ENCODE assay signal across 12 mouse cellular contexts in the genomic region with DNA sequence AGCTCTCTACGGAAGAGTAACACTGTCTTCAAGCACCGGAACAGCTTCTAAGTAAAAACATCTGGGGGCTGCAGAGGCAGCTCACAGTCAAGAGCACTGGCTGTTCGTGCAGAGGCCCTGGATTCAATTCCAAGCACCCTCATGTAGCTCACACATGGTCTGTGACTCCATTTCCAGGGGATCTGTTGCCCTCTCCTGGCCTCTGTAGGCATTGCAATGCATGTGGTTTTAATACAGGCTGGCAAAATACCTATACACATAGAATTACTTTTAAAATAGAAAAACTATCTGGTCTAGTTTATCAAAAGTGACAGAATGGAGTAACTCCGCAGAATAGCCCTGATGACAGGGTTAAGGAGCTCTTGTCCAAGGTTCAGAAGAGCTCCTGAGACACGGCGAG. TPM values are rescaled to one million over a fixed set of nuclear protein-coding genes. Genes with fewer than 3 reads are reported as not detected.
DNase-seq lines count a peak whose midpoint lies in the region; ATAC-seq and TF ChIP-seq lines count a peak whose summit lies in the region.
"Had no signal": no experiment of that assay in that cellular context is flagged by ENCODE, and none has a peak within 500 bp of the region (broad histone marks: within the 10 kb centered on the region; RNA-seq: fewer than 3 reads in every experiment).

No protein-coding gene starts in this region.

- TF ChIP-seq EP300 in liver, postnatal 0 days (IDR thresholded peaks at IDR 0.05; ENCODE audit: low read depth), result no peak
- TF ChIP-seq EP300 in MEL (IDR thresholded peaks at IDR 0.05; ENCODE audit: low read depth in 1 of 2, low read length in 2 of 2), result no peak

- no peak overlapping the region for H3K9ac ChIP-seq in liver, postnatal 0 days (replicated peaks)
- H3K9ac ChIP-seq in liver, embryonic 12.5 days, result no peak overlapping the region
- no peak overlapping the region for H3K9ac ChIP-seq in MEL (ENCODE audit: control insufficient read depth, low read depth, low read length, poor library complexity, severe bottlenecking)
- H3K9ac ChIP-seq: hindbrain, embryonic 15.5 days; neural tube, embryonic 12.5 days had no signal

- ATAC-seq in liver, postnatal 0 days, result no peak
- ATAC-seq in liver, embryonic 12.5 days, result no peak
- peak; percentile 60; the same call in 1 of the 2 replicates for ATAC-seq in megakaryocyte, adult 5-6 weeks (ENCODE audit: poor library complexity, severe bottlenecking)

- DNase-seq in cerebellum, adult 2 months, result no peak
- no peak for DNase-seq in cerebellum, adult 8-10 months
- DNase-seq in liver, postnatal 0 days, result peak; percentile 34
- DNase-seq in MEL (ENCODE audit: low read depth, low spot score), result peak; percentile 70
- DNase-seq in c-Kit-positive CD71-positive TER-119-positive erythroid progenitor cells, embryonic 14.5 days (ENCODE audit: low spot score), result no peak
- no peak for DNase-seq in retina, postnatal 1 day
- DNase-seq: gastrocnemius, postnatal 14 days; layer of hippocampus, adult 9-11 months had no signal

- no peaks in the 10 kb centered on the region for H3K4me1 ChIP-seq in cerebellum, adult 2 months (ENCODE audit: control insufficient read depth, insufficient read depth, low read length)
- no peaks in the 10 kb centered on the region for H3K4me1 ChIP-seq in liver, postnatal 0 days (ENCODE audit: insufficient read depth)
- H3K4me1 ChIP-seq in liver, embryonic 12.5 days, result no peaks in the 10 kb centered on the region
- no peaks in the 10 kb centered on the region for H3K4me1 ChIP-seq in MEL (ENCODE audit: control insufficient read depth in 1 of 2, insufficient read depth in 2 of 2, low read length in 2 of 2)
- H3K4me1 ChIP-seq: hindbrain, embryonic 15.5 days; neural tube, embryonic 12.5 days had no signal

- H3K9me3 ChIP-seq in liver, postnatal 0 days (ENCODE audit: low read length), result no peaks in the 10 kb centered on the region
- H3K9me3 ChIP-seq in liver, embryonic 12.5 days (replicated peaks), result no peaks in the 10 kb centered on the region
- H3K9me3 ChIP-seq in MEL (replicated peaks; ENCODE audit: insufficient read depth, low read length), result no peaks in the 10 kb centered on the region
- H3K9me3 ChIP-seq: hindbrain, embryonic 15.5 days; neural tube, embryonic 12.5 days had no signal

- 94% methylated on average over 6 of the region's 6 CpGs for WGBS in cerebellum, adult 2 months
- WGBS in liver, postnatal 0 days (ENCODE audit: insufficient replicate concordance), result 91% methylated on average over 6 of the region's 6 CpGs
- 86% methylated on average over 6 of the region's 6 CpGs for WGBS in liver, embryonic 12.5 days (ENCODE audit: insufficient replicate concordance)

- peak; percentile 32; the same call in 1 of the 2 replicates for TF ChIP-seq CTCF in cerebellum, adult 2 months (IDR thresholded peaks at IDR 0.05; ENCODE audit: borderline replicate concordance, insufficient read depth, low read depth, low read length)
- TF ChIP-seq CTCF in liver, postnatal 0 days (IDR thresholded peaks at IDR 0.05; ENCODE audit: low read depth), result peak; percentile 64
- peak; percentile 66 to 83 (median 82) for TF ChIP-seq CTCF in MEL (IDR thresholded peaks at IDR 0.05 in 2 of 3, conservative IDR thresholded peaks at IDR 0.05 in 1 of 3; ENCODE audit: control insufficient read depth in 1 of 3, insufficient read depth in 1 of 3, low read depth in 2 of 3, low read length in 3 of 3, poor library complexity in 1 of 3, severe bottlenecking in 1 of 3)

- TF ChIP-seq RAD21 in MEL (IDR thresholded peaks at IDR 0.05; ENCODE audit: low read depth, low read length), result peak; percentile 79

- H3K4me2 ChIP-seq in liver, postnatal 0 days (ENCODE audit: low read depth, low read length), result no peak overlapping the region
- H3K4me2 ChIP-seq in liver, embryonic 12.5 days, result no peak overlapping the region
- H3K4me2 ChIP-seq: hindbrain, embryonic 15.5 days; neural tube, embryonic 12.5 days had no signal

- H3K27me3 ChIP-seq in cerebellum, adult 2 months (ENCODE audit: control insufficient read depth, insufficient read depth, low read length), result no peaks in the 10 kb centered on the region
- H3K27me3 ChIP-seq in liver, postnatal 0 days (ENCODE audit: insufficient read depth, low read length), result no peaks in the 10 kb centered on the region
- no peaks in the 10 kb centered on the region for H3K27me3 ChIP-seq in liver, embryonic 12.5 days (replicated peaks)
- no peaks in the 10 kb centered on the region for H3K27me3 ChIP-seq in MEL (ENCODE audit: control insufficient read depth in 1 of 2, insufficient read depth in 2 of 2, low read length in 2 of 2)
- H3K27me3 ChIP-seq: hindbrain, embryonic 15.5 days; neural tube, embryonic 12.5 days had no signal

- H3K36me3 ChIP-seq in liver, postnatal 0 days (replicated peaks; ENCODE audit: insufficient read depth, low read length), result peaks cover 26% of the 10 kb centered on the region
- H3K36me3 ChIP-seq in liver, embryonic 12.5 days, result peaks cover 81% of the 10 kb centered on the region
- 0 out of 4 replicates have a peak, but pooled peaks cover 0 to 2% of the 10 kb centered on the region in 2 experiments for H3K36me3 ChIP-seq in MEL (ENCODE audit: control insufficient read depth in 1 of 2, insufficient read depth in 2 of 2, low read length in 2 of 2)

- no peaks in the 10 kb centered on the region for H3K79me2 ChIP-seq in MEL (ENCODE audit: control insufficient read depth, insufficient read depth, low read length, poor library complexity)

- H3K4me3 ChIP-seq in cerebellum, adult 2 months (replicated peaks; ENCODE audit: insufficient read depth, low read depth, low read length), result no peak overlapping the region
- no peak overlapping the region for H3K4me3 ChIP-seq in liver, postnatal 0 days (ENCODE audit: low read depth, low read length)
- H3K4me3 ChIP-seq in liver, embryonic 12.5 days, result no peak overlapping the region
- no peak overlapping the region for H3K4me3 ChIP-seq in MEL (ENCODE audit: control insufficient read depth in 1 of 2, insufficient read depth in 1 of 2, low read depth in 2 of 2, low read length in 2 of 2)
- H3K4me3 ChIP-seq: hindbrain, embryonic 15.5 days; neural tube, embryonic 12.5 days had no signal

- no peak overlapping the region for H3K27ac ChIP-seq in cerebellum, adult 2 months (ENCODE audit: insufficient read depth, low read length)
- H3K27ac ChIP-seq in liver, postnatal 0 days (ENCODE audit: low read depth), result no peak overlapping the region
- no peak overlapping the region for H3K27ac ChIP-seq in liver, embryonic 12.5 days
- no peak overlapping the region for H3K27ac ChIP-seq in MEL (ENCODE audit: control insufficient read depth, low read depth, low read length)
- H3K27ac ChIP-seq: hindbrain, embryonic 15.5 days; neural tube, embryonic 12.5 days had no signal

- no peak for TF ChIP-seq POLR2A in cerebellum, adult 2 months (IDR thresholded peaks at IDR 0.05; ENCODE audit: borderline replicate concordance, insufficient read depth, low read length)
- TF ChIP-seq POLR2A in MEL (IDR thresholded peaks at IDR 0.05; ENCODE audit: control insufficient read depth in 1 of 2, insufficient read depth in 1 of 2, low read depth in 1 of 2, low read length in 2 of 2, poor library complexity in 1 of 2), result no peak

TF ChIP-seq in MEL, 35 proteins besides CTCF, POLR2A, EP300 and RAD21:
- no peak for TF ChIP-seq TCF12 (IDR thresholded peaks at IDR 0.05; ENCODE audit: low read depth, low read length)
- TF ChIP-seq CHD2 (IDR thresholded peaks at IDR 0.05; ENCODE audit: low read length), result no peak
- no peak for TF ChIP-seq UBTF (IDR thresholded peaks at IDR 0.05; ENCODE audit: borderline replicate concordance, insufficient read depth, low read depth, low read length)
- no peak for TF ChIP-seq MXI1 (IDR thresholded peaks at IDR 0.05; ENCODE audit: low read depth, low read length)
- TF ChIP-seq ZKSCAN1 (IDR thresholded peaks at IDR 0.05; ENCODE audit: low read depth, low read length), result no peak
- no peak for TF ChIP-seq MAX (IDR thresholded peaks at IDR 0.05; ENCODE audit: low read length)
- no peak for TF ChIP-seq KAT2A (conservative IDR thresholded peaks at IDR 0.05; ENCODE audit: low read depth, low read length)
- no peak for TF ChIP-seq USF2 (IDR thresholded peaks at IDR 0.05; ENCODE audit: borderline replicate concordance in 1 of 2, insufficient read depth in 1 of 2, low read depth in 1 of 2, low read length in 2 of 2)
- peak; percentile 44; the same call in 1 of the 2 replicates for TF ChIP-seq ZC3H11A (IDR thresholded peaks at IDR 0.05; ENCODE audit: low read depth, low read length)
- TF ChIP-seq MAFK (IDR thresholded peaks at IDR 0.05; ENCODE audit: borderline replicate concordance, low read depth, low read length), result no peak
- no peak for TF ChIP-seq GABPA (IDR thresholded peaks at IDR 0.05; ENCODE audit: low read depth, low read length)
- TF ChIP-seq MYC (IDR thresholded peaks at IDR 0.05; ENCODE audit: low read depth, low read length), result peak; percentile 91; the same call in 1 of the 2 replicates
- TF ChIP-seq SMC3 (IDR thresholded peaks at IDR 0.05; ENCODE audit: low read depth, low read length), result peak; percentile 86
- no peak for TF ChIP-seq ELF1 (IDR thresholded peaks at IDR 0.05; ENCODE audit: low read depth, low read length)

RNA-seq across cellular contexts. Expression of gene Katnal1, which starts 49.9 kb away (rescaled TPM):
- 41.0 and 41.7 TPM in 2 replicates for polyA plus RNA-seq in cerebellum, adult 2 months (2012; rRNA removed)
- polyA plus RNA-seq in liver, postnatal 0 days (2015; fragmentation: Nextera tagmentation; extraction: Ambion mirVana), result 4.3 and 4.8 TPM in 2 replicates
- 18.3 and 18.9 TPM in 2 replicates for polyA plus RNA-seq in liver, embryonic 12.5 days (2016; fragmentation: Nextera tagmentation; extraction: Ambion mirVana)
- total RNA-seq in MEL (2012; rRNA removed), result 13.6 and 14.8 TPM in 2 replicates
- polyA plus RNA-seq in MEL (2012; ENCODE audit: insufficient read depth in 1 of 2, insufficient read length in 2 of 2, low read depth in 1 of 2, low replicate concordance in 2 of 2, missing spikeins in 1 of 2), result 10 to 100 TPM in 1 of 2 experiments, not detected in 1; 12.8 TPM
- total RNA-seq in megakaryocyte, adult 5-6 weeks (2015), result 1.8 and 3.1 TPM in 2 replicates
- total RNA-seq in megakaryocyte, adult 5-6 weeks (2017), result 2.4 and 2.5 TPM in 2 replicates

Comparison
In these comparisons a context has a peak if more than half of its experiments do, and no peak if none do; other contexts are left out.
1. DNase-seq: peak in liver, postnatal 0 days (single experiment) and MEL (single experiment); none in cerebellum, adult 2 months (0 of 2), cerebellum, adult 8-10 months (single experiment), c-Kit-positive CD71-positive TER-119-positive erythroid progenitor cells, embryonic 14.5 days (single experiment) and retina, postnatal 1 day (single experiment).
2. CTCF ChIP-seq: peak in every context shown above with its lines; median percentile 82 in MEL; 64 in liver, postnatal 0 days; 32 in cerebellum, adult 2 months.